Mouse (Mus musculus): ENCODE data around the gene Fchsd2.

The Fchsd2 gene

GRCm38 (mm10) chr7:101287820-101288219 lies 195.2 kb downstream of the Fchsd2 start:
- DNase-seq (ENCODE audit: extremely low spot score): no peak

DNA sequence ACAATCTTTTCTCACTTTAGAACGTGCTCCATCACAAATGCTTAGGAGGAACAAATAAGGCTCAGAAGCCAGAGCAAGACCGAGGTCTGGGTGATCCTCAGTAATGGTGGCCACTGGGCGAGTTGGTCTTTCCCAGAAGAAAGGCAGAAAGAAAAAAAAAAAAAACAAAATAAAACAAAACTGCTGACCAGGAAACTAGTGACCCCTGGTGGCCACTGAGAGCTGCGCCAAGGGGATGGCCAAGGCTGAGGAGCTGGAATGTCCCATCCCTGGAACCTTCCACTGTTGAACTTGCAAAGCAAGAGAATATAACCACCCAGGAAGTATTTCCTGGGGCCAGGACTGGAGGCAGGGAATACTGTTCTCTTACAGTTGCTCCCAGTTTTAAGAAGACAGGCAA lies 195.8 kb downstream of the Fchsd2 start:
- peak; percentile 39 for DNase-seq (ENCODE audit: extremely low spot score)

GRCm38 (mm10) chr7:101290401-101290800 lies 197.7 kb downstream of the Fchsd2 start:
- DNase-seq (ENCODE audit: extremely low spot score): no peak

GRCm38 (mm10) chr7:101291211-101291610 lies 198.5 kb downstream of the Fchsd2 start:
- DNase-seq (ENCODE audit: extremely low spot score): no peak

DNA sequence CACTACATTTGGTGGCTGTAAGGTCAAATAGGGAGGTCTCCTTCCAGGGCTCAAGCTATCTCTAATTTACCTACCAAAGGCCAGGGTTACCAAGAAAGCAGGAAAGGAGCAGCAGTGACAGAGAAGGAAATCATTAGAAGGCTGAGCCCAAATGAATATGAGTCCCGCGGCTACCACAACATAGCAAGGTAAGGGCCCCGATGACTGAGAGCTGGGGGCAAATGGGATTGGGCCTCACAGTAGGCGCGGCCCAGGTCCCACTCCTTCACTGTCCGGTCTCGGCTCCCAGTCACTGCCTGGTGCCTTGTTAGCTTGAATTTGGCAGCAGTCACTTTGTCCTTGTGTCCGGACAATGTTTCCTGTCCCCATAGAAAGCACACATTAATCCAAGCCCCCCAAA lies 199.0 kb downstream of the Fchsd2 start:
- no peak for DNase-seq (ENCODE audit: extremely low spot score)

GRCm38 (mm10) chr7:101292086-101292485 lies 199.4 kb downstream of the Fchsd2 start:
- no peak for DNase-seq (ENCODE audit: extremely low spot score)

- DNase-seq (ENCODE audit: extremely low spot score): no peak
These were observed 200.0 kb downstream of the Fchsd2 start for GRCm38 (mm10) chr7:101292696-101293095.

GRCm38 (mm10) chr7:101293138-101293537 lies 200.5 kb downstream of the Fchsd2 start:
- no peak for DNase-seq (ENCODE audit: extremely low spot score)

- DNase-seq (ENCODE audit: extremely low spot score): no peak
These were observed 200.9 kb downstream of the Fchsd2 start for GRCm38 (mm10) chr7:101293611-101294010.

DNA sequence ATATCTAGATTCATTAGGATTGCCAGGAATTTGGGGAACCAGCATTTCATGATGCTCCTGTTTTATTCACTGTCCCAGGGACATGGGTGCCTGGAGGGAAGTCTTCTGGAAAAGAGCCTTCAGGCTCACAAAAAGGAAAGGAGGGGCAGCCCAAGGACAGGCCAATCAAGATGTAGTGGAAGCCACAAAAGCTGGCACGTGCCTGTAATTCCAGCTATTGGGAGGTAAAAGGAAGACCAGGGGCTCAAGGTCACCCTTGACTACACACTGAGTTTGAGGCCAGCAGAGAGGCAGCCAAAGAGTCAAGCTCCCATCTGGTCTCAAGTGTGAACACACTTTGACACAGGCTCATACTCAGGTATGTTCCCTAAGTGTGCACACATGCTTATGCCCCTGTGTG lies 202.8 kb downstream of the Fchsd2 start:
- no peak for DNase-seq (ENCODE audit: extremely low spot score)

GRCm38 (mm10) chr7:101296252-101297022 lies 203.8 kb downstream of the Fchsd2 start:
- DNase-seq (ENCODE audit: extremely low spot score): peak; percentile 84

- DNase-seq (ENCODE audit: extremely low spot score): no peak
These were observed 204.4 kb downstream of the Fchsd2 start for GRCm38 (mm10) chr7:101297023-101297405.

DNA sequence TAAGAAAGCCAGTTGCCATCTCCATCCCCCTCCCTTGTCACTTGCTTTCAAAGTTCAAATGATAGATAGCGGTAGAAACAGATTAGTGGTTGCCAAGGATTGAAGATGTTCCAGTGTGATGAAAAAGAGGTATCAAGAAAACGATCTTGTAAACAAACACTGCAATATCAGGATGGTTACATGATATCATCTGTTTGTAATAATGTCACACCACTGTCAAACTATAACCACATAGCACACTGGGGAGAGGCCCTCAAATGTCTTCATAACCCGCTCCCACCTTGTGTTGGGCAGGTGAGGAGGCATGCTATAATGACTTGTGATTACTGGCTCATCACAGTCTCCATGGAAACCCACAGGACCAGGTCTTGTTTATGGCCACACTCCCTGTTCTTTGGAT lies 205.7 kb downstream of the Fchsd2 start:
- DNase-seq (ENCODE audit: extremely low spot score): no peak

- no peak for DNase-seq (ENCODE audit: extremely low spot score)
These were observed 208.8 kb downstream of the Fchsd2 start for GRCm38 (mm10) chr7:101301361-101301880.

- peak; percentile 96 for DNase-seq (ENCODE audit: extremely low spot score)
These were observed 209.3 kb downstream of the Fchsd2 start, which contains the start of gene Atg16l2 for GRCm38 (mm10) chr7:101301881-101302456. Gene Atg16l2, minus strand, starts transcription at chr7:101302251.

- DNase-seq (ENCODE audit: extremely low spot score): no peak
These were observed 210.0 kb downstream of the Fchsd2 start for GRCm38 (mm10) chr7:101302691-101303090.

GRCm38 (mm10) chr7:101306841-101307240 lies 214.2 kb downstream of the Fchsd2 start:
- no peak for DNase-seq (ENCODE audit: extremely low spot score)

GRCm38 (mm10) chr7:101309985-101310326 lies 217.3 kb downstream of the Fchsd2 start:
- no peak for DNase-seq (ENCODE audit: extremely low spot score)

DNA sequence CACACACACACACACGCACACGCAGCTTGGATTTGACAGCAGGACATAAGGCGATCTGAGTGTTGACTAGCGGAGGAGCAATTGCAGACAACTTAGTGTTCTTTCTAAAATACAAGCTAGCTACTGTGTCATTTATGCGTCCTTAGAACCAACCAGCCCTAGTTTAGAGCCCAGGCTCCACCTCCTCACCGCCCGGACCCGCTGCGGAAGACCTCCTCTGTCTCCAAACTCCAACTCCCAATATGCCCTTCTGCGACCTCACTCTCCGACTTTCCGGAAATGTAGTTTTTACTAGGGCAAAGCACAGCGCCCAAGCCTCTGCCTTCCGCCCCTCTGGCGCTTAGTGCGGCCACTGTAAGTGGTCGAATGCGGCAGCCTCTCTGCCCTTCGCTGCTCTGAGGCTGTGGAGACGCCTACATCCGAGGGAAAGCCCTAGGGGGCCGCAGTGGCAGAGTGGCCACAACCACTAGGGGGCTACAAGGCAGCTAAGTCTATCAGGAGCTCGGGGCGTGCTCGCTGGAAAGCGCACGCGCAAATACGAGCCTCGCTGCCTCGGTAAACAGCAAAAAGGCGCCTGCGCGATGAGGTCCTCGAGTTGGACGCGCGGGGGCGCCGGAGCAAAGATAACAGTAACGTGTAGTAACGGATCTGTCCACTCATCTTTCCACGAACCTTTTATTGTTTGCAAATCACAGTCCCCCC lies 217.8 kb downstream of the Fchsd2 start:
- peak; percentile 98 for DNase-seq (ENCODE audit: extremely low spot score)

DNA sequence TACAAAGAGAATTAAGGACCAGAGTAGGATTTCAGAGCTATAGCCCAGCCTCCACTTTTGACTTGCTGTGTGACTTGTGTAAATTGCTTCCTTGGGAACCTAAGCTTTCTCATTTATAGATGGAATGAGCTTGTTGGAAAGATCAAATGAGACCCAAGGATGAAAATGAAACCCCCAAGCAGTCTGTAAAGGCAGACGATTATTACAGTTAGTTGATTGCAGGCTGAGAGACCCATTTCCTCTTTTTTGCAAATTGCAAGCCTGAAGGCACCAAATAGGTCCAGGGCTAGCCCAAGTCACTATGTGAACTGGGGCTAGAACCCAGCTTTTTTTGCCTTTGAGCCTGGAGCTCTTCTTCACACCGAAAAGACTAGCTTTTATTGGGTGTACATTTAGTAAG lies 218.4 kb downstream of the Fchsd2 start:
- no peak for DNase-seq (ENCODE audit: extremely low spot score)

- DNase-seq (ENCODE audit: extremely low spot score): no peak
These were observed 220.4 kb downstream of the Fchsd2 start for GRCm38 (mm10) chr7:101313033-101313432.

DNA sequence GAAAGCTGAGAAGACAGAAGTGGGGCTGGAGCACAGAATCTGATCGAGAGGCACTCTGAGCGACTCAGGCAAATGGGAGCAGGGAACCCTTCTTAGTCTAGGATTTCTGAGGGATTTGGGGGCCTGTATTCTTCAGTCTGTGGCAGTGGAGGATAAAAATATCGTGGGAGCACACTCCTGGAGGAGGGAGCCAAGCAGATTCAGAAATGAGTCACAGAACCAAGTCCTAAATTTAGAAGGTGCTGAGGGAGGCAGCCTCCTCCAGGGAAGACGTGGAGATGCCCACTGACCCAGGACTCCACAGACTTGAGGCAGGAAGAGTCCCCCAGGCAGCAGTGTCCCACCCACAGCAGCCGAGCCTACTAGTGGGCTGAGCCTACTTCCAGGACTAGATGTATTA lies 221.7 kb downstream of the Fchsd2 start:
- no peak for DNase-seq (ENCODE audit: extremely low spot score)

DNA sequence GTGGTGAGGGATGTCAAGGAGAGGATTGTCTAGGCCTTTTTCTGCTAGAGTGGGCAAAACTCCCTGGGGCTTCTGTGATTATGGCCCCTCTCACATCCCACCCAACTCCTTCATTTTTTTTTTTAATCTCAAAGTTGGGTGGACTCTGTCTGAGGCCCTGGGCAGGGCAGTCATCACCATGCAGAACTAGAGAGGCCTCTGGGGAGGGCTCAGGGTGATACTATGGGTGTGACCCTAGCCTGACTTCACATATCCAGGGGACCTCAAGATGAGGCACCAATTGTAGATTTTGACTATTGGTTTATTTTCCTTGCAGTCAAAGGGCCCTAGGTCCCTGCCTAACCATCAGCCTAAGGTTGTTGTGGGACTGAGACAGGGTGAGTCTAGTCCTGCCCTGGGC lies 223.0 kb downstream of the Fchsd2 start:
- no peak for DNase-seq (ENCODE audit: extremely low spot score)
